Mouse (Mus musculus) stomach, postnatal 0 days (tissue): Measurements from ENCODE around the gene Zfp672.

Experiments used
- CTCF ChIP-seq: IDR thresholded peaks from 2 replicates; pipeline ENCODE4 v1.5.1; 2016; ENCODE audit warnings: antibody characterized with exemption, low read depth, mild to moderate bottlenecking, moderate library complexity
- EP300 ChIP-seq: optimal IDR thresholded peaks from 2 replicates; pipeline ENCODE3; 2016; ENCODE audit warnings: antibody characterized with exemption

DNA sequence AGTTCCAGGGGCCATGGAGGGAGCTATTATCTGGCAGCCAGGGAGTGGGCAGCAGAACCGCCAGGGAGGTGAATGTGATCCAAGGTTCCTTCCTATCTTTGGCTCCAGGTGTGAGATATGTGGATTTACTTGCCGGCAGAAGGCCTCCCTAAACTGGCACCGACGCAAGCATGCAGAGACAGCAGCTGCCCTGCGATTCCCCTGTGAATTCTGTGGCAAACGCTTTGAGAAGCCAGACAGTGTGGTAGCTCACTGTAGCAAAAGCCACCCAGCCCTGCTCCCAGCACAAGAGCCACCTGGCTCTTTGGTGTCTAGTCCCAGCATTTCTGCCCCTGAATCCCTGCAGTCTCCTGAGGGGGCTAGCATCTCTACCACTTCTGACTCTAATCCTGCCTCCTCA, 16.1 kb downstream of the Zfp672 start:
- TF ChIP-seq CTCF (no peak), EP300 (no peak)
